Mouse (Mus musculus) c-Kit-negative CD71-positive TER-119-positive erythroid progenitor cells, embryonic 14.5 days (primary cell): ENCODE measurements around the gene Tbc1d10a.

Experiments
- DNase-seq: peaks from one replicate; pipeline ENCODE4 v3.0.0-alpha.2; 2013; ENCODE audit warnings: low read depth, low spot score

Tbc1d10a gene

DNA sequence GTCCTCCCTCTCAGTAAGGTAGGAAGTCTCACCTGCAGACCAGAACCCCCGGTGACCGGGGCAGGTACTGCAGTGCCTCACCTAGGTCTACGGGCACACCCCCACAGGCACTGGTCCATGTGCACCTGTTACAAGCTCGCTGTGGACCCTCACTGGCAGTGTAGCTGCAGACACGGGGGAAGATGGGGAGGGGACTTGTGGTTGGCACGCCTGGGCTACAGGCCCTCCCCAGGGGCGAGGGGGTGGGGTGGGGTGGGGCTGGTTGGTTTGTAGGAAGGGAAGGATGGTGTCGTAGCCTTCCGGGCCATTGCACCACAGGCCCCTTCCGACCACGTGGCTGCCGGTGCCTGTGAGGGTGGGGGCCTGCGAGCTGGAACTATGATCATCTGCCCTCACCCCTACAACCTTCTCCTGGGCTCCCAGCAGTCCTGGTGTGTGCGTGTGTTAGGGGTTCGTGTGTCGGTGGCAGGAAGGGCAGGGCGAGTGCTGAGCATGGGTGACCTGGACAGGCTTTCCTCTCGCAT is 50.9 kb downstream of the Tbc1d10a start:
- no peak for DNase-seq

DNA sequence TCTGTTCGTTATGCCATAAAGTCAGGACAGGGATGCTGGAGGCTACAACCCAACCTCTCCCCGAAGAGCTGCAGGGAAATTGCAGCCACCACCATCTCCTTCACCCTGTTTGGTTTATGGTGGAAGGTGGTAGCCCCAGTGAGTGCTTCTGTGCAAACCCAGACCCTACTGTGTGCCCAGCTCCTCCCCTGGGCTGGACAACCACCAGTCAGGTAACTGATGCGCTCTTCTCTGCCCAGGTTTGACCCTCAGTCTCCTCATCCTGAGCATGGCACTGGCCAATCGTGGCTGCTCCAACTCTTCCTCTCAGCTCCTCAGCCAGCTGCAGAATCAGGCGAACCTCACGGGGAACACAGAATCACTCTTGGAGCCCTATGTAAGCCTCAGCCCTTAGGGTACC is 51.6 kb downstream of the Tbc1d10a start:
- no peak for DNase-seq

DNA sequence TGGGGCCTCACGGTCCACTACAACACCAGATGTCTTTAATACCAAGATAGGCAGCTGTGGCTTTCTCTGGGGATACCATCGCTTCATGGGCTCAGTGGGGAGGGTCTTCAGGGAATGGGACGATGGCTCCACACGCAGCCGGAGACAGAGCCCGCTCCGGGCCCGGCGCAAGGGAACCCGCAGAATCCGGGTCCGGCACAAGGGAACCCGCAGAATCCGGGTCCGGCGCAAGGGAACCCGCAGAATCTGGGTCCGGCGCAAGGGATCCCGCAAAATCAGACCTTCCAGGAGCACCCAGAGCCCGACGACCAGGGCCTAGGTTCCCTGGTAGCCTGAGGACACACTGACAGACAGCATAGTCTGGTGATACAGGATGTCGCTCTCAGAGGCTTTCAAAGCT is 53.1 kb downstream of the Tbc1d10a start:
- no peak for DNase-seq

DNA sequence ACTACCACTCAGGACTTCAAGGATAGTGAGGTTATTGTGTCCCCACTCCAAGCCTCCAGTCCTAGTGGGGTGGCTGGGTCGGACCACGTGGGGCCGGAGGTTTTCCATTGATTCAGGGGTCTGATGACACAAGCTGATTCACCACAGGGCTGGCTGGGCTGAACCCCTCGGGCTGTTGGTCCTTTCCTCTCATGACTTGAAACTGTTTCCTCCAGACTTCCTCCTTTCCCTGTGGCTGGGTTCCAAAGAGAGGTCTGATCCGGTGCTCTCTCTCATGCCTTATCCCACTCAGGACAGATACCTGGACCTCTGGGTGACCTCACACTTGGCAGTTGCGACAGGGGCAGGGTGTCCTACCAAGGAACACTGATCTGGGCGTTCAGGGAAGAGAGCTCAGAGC is 53.6 kb downstream of the Tbc1d10a start:
- no peak for DNase-seq

DNA sequence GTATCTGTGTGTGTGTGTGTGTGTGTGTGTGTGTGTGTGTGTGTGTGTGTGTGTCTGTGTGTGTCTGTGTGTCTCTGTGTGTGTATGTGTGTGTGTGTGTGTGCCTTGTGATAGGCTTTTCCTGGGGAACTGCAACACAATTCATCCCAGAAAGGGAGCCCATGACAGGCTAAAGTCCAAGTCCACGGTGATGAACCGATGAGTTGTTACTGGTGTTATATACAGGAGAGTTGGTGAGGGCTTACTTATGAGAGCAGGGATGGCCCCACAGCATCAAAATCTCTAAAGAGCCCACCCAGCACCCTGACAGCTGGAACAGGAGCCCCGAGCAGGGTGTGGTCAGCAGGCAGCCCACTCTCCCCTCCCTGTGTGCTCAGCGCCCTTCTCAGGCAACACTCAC is 54.6 kb downstream of the Tbc1d10a start:
- no peak for DNase-seq

DNA sequence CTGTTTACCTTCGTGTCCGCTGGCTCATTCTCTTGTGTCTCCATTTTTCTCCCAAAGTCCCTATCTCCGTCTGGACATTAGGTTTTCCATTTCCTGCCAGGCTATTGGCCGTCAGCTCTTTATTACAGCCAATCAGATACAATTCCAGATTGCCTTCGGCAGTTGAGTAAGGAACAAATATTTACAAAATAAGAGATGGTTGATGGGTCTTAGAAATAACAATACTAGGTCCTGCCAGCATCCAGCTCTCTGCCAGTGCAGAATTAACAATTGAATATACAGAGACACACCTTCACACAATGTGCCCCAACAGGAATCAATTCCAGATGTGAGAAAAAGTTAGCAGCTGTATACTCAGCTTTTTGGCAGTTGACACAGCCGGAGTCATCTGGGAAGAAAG is 59.5 kb downstream of the Tbc1d10a start:
- DNase-seq, result no peak

DNA sequence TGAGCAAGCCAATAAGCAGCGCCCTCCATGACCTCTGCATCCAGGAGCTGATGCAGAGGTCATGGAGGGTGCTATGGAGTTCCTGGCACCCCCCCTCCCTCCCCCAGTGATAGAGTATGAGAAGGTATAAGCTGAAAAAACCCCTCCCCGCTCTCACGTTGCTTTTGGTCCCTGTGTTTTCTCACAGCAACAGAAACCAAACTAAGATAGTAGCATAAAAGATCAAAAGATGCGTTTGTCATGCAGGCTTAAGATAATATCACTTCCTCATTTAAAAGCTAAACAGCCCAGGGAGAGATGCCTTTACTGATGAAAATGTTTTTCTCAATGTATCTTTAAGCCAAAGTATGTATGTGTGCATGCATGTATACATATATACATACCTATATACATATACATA is 60.0 kb downstream of the Tbc1d10a start:
- DNase-seq, result no peak

DNA sequence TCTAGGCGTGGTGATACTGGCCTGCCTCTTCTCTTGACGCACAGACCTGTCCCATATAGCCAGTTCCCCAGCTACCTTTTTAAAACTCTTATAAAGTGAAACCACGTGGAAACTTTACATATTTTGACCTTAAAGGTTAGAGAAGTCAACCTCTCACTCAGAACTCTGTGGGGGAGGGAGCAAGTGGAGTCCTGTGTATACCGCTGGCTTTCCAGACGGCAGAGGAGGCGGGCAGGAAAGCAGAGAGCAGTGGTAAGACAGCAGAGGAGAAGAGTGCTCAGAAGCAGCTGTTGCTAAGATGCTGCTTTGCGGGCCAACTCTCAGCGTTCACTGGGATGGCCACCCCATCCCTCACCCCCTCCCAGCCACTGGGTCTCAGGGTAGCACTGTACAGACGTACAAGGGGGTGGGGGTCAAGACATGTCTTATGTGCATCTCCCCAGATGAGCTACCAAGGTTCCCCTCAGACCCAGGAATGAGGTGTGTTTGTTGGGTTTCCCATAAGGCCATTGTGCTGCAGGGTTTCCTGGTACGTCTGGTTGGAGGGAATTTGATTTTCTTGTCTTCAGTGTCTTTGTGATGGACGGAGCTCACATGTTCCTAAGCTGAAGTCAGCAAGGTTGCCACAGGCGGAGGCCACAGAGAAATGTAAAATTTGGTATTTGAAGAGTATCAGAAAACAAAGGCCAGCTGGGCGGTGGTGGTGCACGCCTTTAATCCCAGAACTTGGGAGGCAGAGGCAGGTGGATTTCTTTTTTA is 60.8 kb downstream of the Tbc1d10a start:
- DNase-seq, result no peak

DNA sequence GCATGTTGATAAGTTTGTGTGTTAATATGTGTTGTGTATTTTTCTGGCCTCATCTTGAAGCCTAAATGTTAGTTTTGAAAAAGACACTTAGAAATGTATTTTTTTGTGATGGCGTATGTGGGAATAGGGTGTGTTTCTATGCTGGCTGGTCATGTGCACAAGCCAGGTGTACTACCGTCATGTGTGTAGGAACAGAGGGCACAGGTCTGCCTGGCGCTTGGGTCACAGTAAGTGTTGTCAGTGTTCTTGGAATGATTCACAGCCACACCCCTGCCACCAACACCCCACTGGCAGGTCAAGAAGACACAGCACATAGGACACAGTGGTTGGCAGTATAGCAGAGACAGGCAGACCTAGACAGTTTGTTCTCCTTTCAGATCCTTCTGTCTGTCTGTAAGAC is 62.6 kb downstream of the Tbc1d10a start:
- no peak for DNase-seq

DNA sequence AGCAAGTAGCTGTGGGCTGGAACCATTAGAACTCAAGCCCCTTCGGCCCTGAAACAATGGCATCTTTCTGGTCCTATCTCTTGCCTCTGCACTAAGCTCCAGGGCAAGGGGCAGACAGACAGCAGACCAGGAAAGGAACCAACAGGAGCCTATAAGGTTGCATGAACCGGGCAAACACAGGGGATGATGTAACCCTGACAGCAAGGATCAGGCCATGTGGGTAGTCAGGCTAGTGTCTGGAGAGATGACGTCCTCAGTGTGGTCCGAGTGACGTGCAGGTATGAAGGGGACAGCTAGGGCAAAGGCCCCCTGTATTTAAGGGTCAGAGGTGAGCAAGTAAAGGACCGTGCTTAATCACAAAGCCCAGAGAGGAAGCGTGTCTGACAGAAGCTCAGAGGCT is 63.7 kb downstream of the Tbc1d10a start:
- DNase-seq, result no peak

DNA sequence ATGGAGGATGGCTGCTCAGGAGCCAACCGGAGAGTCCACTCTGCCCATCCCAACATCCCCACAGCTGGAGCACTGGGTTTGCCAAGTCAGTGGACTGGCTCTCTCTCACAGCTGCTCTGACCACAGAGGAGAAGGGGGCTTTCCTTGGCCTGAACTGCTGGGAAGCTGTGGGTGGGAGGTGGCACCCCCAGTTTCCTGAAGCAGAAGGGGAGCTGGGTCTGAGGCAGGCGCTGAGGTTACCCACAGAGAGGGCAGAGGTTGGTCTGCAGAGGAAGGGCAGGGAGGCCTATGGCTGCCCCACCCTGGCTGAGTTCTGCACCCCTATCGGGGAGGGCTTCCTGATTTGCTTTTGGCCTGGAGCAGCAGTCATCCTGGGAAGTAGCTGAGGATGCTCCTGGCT is 64.8 kb downstream of the Tbc1d10a start:
- DNase-seq, result no peak

DNA sequence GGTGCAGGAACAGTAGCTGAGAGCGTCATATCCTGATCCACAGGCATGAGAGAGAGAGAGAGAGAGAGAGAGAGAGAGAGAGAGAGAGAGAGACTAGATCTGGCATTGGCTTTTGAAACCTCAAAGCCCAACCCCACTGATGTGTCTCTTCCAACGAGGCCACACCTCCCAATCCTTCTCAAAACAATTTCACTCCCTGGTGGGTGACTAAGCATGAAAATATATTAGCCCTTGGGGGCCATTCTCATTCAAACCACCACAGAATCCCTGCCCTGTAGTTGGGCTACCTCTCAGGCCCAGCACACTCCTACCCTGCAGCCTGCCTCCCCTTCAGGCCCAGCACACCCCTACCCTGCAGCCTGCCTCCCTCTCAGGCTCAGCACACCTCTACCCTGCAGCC is 66.3 kb downstream of the Tbc1d10a start:
- DNase-seq, result no peak

DNA sequence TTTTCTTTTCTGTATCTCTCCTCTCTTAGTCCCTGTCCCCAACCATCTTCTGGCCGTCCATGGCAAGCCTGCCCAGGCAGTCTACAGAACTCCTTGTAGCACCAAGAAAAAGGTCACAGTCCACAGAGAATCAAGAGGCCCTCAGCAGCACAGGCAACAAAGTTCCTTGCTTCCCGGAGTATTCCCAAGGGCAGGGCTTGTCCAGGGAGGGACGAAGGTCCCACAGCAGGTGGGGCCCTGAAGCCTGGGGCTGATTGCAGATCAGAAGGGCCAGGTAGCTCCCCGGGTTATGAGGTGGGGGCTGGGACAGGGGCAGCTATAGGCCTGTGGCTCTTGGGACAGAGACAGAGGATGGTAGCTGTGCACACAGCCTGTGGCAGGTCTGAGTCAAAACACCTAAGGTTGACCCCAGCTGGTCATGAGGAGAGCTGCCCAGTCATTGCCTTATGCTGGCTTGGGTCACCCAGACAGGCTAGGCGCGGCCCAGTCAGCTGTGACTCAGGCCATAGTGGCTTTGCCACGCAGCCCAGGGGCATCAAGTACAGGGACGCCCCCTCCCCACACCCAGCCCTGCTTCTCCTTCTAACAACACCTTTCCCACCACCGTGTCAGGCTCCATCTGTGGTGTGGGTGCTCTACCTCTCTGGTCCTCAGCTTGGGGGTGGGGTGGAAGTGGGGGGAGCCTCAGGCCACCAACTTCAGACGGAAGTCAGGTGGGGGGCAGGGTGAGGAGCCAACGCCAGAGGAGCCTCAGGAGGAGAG is 70.4 kb downstream of the Tbc1d10a start, which contains the start of gene Lif:
Lif (plus strand) TSS at position 712 of the 762 bp plus-strand sequence.
- no peak for DNase-seq

DNA sequence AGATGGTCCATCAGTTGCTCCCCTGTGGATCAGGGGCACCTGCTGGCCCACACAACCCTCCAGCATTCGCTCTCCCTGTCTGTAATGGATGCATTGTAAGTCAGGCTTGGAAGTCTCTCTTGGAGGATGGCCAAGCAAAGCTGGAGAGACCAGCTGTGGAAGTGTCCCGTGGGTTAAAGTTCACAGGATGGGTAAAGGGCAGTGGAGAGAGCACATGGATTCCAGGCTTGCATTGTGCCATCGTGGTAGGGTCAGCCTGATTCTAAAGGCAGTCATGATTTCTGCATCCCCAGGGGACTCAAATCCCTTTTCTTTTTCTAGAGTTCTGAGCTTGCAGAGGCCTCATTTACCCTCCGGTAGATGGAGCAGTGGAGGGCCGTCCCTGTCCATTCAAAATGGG is 71.2 kb downstream of the Tbc1d10a start:
- DNase-seq, result no peak

DNA sequence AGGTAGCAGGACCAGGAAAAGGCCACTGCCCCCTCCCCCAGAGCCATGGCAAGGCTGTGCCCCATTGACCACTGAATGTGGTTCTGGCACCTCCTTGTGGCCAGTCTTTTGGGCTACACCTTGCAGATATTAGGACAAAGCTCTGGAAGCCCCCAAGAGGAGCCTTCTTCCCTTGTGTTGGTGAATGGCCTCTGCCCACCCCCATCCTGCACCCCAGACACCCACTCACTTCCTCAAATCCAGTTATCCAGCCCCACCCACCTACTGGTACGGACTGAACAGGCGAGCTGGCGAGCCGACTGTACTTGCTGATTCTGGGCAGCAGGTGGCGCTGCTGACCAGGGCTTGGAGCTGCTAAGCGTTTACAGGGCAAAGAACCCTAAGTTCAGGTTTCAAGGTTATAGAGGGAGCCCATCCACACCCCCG is 72.1 kb downstream of the Tbc1d10a start:
- DNase-seq, result peak; percentile 70

DNA sequence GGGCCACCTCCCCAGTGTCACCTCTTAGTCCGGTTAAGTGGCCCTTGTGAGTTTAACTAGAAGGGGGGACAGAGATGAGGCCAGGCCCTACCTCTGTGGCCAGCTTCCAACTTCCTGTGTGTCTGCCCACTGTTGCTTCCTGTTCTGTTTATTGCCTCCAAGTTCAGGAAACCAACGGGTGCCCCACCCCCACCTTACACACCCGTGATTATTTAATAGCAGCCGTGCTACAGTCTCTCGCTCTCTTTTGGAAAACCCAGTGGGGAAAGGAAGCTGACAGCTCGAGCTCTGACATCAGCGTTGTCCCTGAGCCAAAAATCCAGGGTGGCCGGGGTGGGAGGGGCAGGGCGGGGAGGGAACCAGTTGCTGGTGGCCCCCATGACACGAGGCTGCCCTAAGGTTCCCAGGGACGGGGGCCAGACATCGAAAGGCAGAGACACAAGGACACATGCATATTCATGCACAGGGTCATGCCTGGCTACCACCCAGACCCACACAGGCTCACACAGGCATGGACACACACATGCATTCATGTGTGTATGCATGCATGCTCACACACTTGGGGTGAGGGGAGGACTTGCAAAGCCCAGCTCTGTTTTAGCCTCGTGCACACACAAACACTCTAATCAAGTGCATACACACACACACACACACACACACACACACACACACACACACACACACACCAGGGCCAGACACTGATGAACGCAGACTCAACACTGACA is 74.0 kb downstream of the Tbc1d10a start:
- no peak for DNase-seq

DNA sequence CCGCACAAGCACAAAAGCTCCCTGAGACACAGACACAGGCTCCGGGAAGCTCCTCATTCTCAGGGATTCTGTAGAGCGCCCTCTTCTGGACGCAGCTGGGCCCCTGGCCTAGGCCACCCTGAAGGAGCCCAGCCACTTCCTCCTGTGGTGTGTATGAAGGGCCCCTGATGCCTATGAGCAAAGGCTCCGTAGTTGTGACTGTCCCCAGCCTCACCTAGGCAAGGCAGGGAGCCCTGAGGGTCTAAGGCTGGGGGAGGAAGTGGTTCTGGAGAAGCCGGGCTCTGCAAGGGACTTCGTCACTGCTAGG is 74.6 kb downstream of the Tbc1d10a start:
- peak; percentile 30 for DNase-seq

DNA sequence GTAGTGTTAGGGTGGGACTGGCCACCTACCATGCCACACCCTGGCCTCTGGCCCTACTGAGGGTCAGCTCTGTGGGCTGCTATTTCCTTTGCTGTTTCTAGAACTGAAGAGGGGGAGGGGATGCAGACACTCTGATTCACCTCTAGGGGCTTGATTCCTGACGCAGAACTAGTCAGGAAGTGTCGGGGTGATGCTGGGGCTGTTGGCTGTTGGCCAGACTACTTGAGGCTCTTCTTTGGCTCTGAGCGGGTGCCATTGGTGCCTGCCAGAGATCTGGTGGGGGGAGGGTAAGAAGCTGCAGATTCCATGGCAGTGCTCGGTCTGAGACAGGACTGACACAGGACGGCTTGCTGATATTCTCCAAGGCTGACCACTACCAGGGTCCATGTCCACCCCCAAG is 75.4 kb downstream of the Tbc1d10a start:
- DNase-seq, result no peak

DNA sequence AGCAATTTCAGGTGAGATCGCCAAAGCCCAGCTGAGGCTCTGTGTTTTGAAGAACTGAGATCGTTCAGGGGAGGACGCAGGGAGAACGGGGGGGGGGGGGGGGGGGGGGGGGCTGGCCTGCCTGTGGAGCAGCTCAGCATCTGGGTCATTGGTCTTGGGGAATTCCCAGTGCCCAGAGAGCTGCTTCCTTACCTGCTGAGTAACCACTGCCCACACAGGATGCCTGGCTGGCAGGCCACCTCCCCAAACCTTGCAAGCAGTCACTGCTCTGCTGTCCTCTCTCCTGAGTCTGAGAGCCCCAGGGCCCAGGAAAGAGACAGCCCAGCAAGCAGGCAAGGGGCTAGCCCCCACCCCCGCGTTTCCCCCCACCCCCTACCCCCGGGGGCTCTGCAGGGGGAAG is 76.3 kb downstream of the Tbc1d10a start:
- DNase-seq, result no peak

DNA sequence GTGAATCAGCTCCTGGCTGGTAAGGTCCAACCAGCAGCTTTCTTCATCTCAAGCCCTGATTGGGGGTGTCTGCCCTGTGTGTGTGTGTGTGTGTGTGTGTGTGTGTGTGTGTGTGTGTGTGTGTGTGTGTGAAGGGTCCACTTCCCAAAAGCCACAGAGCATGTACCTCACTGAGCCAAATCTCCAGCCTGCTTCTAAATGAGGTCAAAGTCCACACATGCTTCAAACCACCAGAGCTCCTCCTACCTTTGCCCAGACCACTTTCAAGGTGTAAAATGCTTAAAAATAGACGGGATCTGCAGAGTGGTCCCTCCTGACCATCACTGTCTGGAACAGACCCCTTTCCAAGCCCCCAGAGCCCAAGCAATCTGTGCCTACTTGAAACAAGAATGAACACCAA is 76.7 kb downstream of the Tbc1d10a start:
- DNase-seq, result no peak

DNA sequence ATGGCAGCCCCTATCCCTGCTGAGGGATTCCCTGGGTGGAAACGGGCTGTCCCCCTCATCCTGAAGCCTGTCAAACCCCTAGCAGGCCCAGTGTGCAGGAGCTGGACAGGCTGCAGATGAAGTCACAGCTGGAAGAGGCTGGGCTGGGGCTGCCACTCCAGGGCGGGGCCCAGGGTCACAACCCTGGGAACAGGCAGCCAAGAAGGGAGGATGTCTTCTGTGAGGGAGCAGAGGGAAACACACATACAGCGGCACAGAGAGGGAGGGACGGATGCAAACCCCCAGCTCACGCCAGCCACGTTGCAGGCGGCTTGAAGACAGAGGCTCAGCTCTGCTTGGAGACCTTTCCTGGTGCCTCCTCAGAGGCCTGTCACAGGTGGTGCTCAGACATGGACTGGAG is 77.5 kb downstream of the Tbc1d10a start:
- no peak for DNase-seq
